Mouse (Mus musculus): ENCODE measurements around the gene Cdh13.

Cdh13 gene

GRCm38 (mm10) chr8:118582185-118582584, 298.7 kb downstream of the Cdh13 start:
- DNase-seq = no peak

- DNase-seq = no peak
Observed at GRCm38 (mm10) chr8:118587981-118588380, 304.4 kb downstream of the Cdh13 start.

GRCm38 (mm10) chr8:118596816-118597215, 313.3 kb downstream of the Cdh13 start:
- DNase-seq = no peak

- no peak for DNase-seq
Observed at GRCm38 (mm10) chr8:118601376-118601775, 317.8 kb downstream of the Cdh13 start.

GRCm38 (mm10) chr8:118602074-118602473, 318.5 kb downstream of the Cdh13 start:
- DNase-seq = no peak

GRCm38 (mm10) chr8:118611551-118611950, 328.0 kb downstream of the Cdh13 start:
- no peak for DNase-seq

GRCm38 (mm10) chr8:118618195-118618594, 334.7 kb downstream of the Cdh13 start:
- no peak for DNase-seq

GRCm38 (mm10) chr8:118626425-118626824, 342.9 kb downstream of the Cdh13 start:
- no peak for DNase-seq

- no peak for DNase-seq
Observed at GRCm38 (mm10) chr8:118627737-118628136, 344.2 kb downstream of the Cdh13 start.

- no peak for DNase-seq
Observed at GRCm38 (mm10) chr8:118628702-118629101, 345.2 kb downstream of the Cdh13 start.

- DNase-seq = no peak
Observed at GRCm38 (mm10) chr8:118635296-118636060, 351.9 kb downstream of the Cdh13 start.

GRCm38 (mm10) chr8:118639606-118640005, 356.1 kb downstream of the Cdh13 start:
- DNase-seq = peak in 1 of 2 experiments; percentile 4

GRCm38 (mm10) chr8:118641799-118642198, 358.3 kb downstream of the Cdh13 start:
- no peak for DNase-seq

GRCm38 (mm10) chr8:118648801-118649537, 365.4 kb downstream of the Cdh13 start:
- no peak for DNase-seq

GRCm38 (mm10) chr8:118649981-118650380, 366.4 kb downstream of the Cdh13 start:
- no peak for DNase-seq

GRCm38 (mm10) chr8:118662001-118662829, 378.7 kb downstream of the Cdh13 start:
- no peak for DNase-seq

GRCm38 (mm10) chr8:118665081-118665480, 381.5 kb downstream of the Cdh13 start:
- DNase-seq = no peak

GRCm38 (mm10) chr8:118667736-118668135, 384.2 kb downstream of the Cdh13 start:
- DNase-seq = no peak

- DNase-seq = no peak
Observed at GRCm38 (mm10) chr8:118676233-118676632, 392.7 kb downstream of the Cdh13 start.

- no peak for DNase-seq
Observed at GRCm38 (mm10) chr8:118679347-118679746, 395.8 kb downstream of the Cdh13 start.

GRCm38 (mm10) chr8:118683386-118683785, 399.9 kb downstream of the Cdh13 start:
- no peak for DNase-seq

- DNase-seq = no peak
Observed at GRCm38 (mm10) chr8:118685863-118686262, 402.3 kb downstream of the Cdh13 start.

GRCm38 (mm10) chr8:118689849-118690248, 406.3 kb downstream of the Cdh13 start:
- no peak for DNase-seq
